Mouse (Mus musculus) liver (tissue): ENCODE data around the gene Zfp157.
"Not testable (repeated sequence)": the region's sequence is repeated elsewhere in the genome, so short reads cannot be mapped to it uniquely, and the experiment has no call there.

Experiments
- DNase-seq: peaks from one replicate; pipeline ENCODE4 v3.0.0-alpha.2; 2020; ENCODE audit warnings: mixed read lengths

Zfp157 gene

DNA sequence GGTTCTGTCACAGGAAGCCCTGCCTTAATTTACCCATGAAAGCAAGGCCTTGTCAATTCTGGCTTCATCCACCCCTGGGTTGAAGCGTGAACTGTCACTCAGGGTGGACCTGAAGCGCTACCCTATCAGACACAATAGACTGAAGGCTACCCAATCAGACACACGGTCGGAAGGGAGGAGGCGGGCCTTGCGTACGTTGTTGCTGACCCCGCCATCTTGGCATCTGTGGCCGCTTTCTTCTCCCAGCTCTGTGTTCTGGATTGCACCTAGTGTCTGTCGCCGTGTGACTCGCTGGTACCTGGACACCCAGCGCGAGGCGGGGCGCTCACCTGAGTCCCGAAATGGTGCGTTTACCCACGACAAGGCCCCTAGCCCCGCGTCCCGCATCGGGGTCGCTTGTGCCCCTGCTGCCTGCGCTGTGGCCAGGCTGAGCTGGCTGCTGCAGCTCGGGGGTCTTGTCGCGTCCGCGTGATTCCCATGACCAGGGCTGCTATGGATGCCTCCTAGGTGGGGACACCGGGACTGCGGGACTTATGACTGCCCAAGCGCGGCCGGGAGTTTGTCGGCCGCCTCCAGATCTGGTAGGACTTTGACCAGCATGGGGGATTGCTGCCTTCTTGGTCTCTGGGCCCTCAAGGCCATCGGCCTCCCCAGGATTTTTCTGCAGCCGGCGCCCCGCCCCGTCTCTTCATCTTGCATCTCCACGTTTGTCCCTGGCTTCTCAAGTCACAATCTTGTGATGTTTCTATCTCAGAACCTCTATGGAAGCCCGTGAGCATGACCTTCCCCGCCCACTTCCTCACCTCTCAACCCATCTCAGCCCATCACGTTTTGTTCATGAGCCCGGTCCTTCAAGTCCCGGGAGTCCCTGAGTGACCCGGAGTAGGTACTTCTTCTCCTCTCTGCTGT is at the start of gene Zfp157:
Zfp157 (plus strand) TSS at position 183 of the 909 bp plus-strand sequence.
- DNase-seq: peak; percentile 88

DNA sequence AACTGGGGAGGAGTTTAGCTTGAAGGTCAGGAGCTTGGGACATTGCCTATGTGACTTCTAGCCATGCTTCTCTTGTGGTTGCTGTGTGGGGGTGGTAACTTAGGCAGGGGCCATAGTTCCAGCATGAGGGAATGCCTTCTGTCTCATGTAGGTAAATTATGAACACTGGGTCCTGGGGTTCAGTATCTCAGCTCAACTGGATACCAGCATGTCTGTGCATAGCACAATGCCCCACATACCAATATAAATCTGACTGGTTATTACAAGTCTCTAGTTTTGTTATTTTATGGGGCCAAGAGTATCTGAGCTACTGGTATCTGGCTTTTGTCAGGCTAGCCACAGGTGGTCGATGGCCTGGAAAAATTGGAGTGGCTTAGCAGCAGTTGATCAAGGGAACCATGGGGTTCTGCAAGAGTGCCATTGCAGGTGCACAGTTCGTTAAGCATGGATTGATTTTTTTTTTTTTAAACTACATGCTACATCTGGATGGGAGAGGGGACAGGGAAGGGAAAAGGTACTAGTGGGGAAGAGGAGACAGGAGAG is 43.4 kb upstream of the Zfp157 start:
- DNase-seq: no peak

DNA sequence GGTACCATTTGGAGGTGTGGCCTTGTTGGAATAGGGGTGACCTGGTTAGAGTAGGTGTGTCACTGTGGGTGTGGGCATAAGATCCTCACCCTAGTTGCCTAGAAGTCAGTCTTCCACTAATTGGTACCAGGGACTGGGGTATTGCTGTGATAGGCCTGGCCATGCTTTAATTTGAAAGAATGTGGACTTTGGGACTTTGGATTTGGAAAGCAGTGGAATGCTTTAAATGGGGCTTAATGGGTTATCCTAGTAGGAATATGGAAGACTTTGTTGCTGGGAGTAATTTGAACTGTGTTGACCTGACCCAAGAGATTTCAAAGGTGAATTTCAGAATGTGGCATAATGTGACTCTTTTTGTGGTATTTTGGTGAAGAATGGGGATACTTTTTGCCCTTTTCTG is 40.8 kb upstream of the Zfp157 start:
- not testable (repeated sequence) for DNase-seq

GRCm38 (mm10) chr5:138458371-138458770 is 17.1 kb downstream of the Zfp157 start:
- DNase-seq: no peak

- DNase-seq: no peak
Measured at GRCm38 (mm10) chr5:138459107-138459506, 17.8 kb downstream of the Zfp157 start.

DNA sequence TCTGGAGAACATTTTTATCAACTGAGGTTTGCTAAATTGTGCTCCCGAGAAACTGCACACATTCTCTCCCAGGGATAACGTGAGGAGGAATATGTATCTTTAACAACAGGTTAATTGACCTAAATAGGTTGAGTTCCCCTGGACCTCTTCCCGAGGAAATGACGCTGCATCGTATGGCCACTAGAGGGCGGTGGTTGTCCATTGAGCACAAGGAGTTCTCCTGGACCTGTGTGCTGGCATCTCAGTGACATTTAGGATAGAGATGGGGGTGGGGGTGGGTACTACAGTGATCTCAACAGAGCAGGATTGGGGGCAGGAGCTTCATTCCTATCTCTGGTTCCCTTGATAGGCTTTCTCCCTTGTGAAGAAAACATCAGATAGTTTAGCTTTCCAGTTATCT is 32.3 kb downstream of the Zfp157 start:
- DNase-seq: peak; percentile 71

DNA sequence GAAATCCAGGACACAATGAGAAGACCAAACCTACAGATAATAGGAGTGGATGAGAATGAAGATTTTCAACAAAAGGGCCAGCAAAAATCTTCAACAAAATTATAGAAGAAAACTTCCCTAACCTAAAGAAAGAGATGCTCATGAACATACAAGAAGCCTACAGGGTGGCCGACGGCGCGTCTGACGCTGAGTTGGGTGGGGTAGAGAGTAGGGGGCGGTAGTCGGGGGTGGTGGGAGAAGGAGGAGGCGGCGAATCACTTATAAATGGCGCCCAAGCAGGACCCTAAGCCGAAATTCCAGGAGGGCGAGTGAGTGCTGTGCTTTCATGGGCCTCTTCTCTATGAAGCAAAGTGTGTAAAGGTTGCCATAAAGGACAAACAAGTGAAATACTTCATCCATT is 63.3 kb downstream of the Zfp157 start:
- not testable (repeated sequence) for DNase-seq
